Mouse (Mus musculus): ENCODE measurements around the gene Slc51a.

- TF ChIP-seq CTCF (IDR thresholded peaks at IDR 0.05) = no peak
- TF ChIP-seq EP300 (IDR thresholded peaks at IDR 0.05) = no peak
Observed at GRCm38 (mm10) chr16:32506298-32506697, 18.6 kb upstream of the Slc51a start.
